Mouse (Mus musculus): ENCODE data around the gene Flvcr1. TPM values are rescaled to one million over a fixed set of nuclear protein-coding genes. Genes with fewer than 3 reads are reported as not detected.

Gene Flvcr1
- 10 to 100 TPM in 1 of 2 experiments, 1 to 10 TPM in 1; 9.2 to 11.7 TPM for total RNA-seq (2021)
- long read RNA-seq, experiment 1, full-length matches to known transcripts = 4 of 5 reads
- long read RNA-seq, experiment 1, partial matches to known transcripts = 0 of 5 reads
- long read RNA-seq, experiment 1, other reads (novel, unspliced or antisense) = 1 of 5 reads
- long read RNA-seq, experiment 2, full-length matches to known transcripts = 5 of 8 reads
- long read RNA-seq, experiment 2, partial matches to known transcripts = 0 of 8 reads
- long read RNA-seq, experiment 2, other reads (novel, unspliced or antisense) = 3 of 8 reads

DNA sequence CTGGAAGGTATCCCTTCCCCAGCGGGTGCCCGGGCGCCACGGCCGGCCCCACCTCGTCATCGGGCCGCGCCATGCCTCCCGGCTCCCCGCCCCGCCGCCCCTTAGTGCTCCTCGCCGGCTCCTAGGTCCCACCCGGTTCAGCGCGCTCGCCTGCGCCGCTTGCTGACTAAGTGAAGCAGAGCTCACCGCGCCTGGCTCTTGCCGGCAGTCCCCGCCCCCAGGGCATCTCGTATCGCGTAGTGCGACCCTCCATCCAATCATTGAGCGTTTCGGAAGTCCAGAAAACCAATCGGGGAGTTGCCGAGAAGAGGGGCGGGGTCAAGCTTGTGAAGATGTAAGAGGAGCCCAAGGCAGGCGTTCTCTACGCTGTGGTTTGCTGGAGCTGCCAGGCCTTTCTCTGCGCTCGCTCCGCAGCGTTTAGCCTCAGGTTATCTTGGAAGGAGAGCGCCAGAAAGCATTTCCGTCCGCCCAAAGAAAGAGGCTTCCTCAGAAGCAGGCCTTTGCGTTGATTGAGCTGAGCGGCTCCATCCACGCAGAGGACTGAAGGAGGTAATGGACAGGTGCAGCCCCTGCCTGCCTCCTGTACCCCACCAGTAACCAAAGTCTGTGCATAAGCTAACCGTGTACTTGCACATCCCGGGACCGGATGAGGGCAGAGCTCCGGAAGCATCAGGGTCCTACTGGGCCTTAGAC lies at the start of gene Flvcr1:
Gene Flvcr1 (minus strand): TSS at position 138 of the 693 bp plus-strand sequence.
- peak; percentile 95 to 99 for DNase-seq (ENCODE audit: low spot score in 2 of 2)

DNA sequence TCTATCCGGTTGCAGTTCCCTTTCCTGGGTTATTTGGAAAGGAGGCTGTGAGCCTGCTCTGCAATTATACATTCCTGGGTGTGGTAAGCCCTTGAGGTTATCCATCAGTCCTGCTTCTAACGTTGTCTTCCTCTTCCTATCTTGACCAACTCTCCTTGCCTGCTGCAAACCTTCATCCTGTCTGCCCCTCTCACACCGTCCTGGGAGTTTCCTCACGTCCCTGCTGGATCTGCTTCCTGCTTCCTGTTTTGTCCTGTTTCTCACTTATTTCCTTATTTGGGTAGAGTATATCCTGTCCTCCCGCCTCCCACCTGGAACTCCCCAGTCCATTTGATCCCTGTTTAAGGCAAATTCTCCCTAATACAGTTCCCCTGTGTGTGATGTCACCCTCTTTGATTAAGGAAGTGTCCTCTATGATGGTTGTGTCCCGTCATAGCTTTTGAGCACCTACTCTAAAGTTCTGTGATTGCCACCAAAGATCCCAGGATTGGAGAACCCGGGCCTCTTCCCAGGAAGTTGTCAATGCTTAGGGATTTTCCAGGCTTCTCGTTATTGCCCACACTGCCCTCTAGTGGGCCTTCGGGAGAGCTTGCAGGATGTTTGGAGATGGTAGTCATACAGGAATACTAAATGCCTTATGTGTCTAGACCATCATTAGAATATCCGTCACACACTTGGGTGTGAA lies 49.4 kb upstream of the Flvcr1 start:
- DNase-seq (ENCODE audit: low spot score in 2 of 2) = peak in 1 of 2 experiments; percentile 56

DNA sequence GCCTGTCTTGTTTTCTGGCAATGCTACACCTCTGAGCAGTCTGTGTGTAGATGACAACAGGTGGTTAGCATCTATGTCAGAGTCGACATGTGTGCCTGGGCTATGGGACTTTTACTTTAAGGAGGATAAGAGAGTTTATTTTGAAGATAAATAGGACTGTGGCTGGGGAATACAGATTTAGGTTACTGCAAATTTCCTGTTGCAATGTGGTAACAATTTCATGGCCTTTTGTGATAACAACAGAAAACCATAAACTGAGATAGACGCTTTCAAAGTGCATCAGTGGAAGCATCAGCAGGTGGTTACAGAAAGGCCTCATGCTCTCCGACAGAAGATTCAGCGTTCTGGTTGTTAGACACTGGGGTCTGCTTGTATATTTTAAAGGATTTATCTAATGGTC lies 47.5 kb upstream of the Flvcr1 start:
- no peak for DNase-seq (ENCODE audit: low spot score in 2 of 2)

DNA sequence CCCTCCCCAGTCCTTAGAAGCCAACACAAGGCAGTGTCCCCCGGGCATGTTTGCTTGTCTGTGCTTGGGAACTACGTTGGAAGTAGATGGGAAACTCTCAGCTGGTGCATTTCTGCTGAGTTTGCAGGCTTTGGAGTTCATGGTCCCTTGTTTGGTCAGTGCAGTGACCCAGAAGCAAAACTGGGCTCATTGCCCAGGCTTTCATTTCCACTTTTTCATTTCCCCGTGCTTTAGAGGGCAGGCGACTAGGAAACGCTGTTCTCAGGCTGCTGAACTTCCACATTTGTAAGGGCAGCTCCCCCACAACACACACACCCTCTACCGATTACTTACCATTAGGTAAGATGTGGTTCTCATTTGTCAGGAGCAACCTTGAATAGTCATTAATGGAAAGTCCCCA lies 47.0 kb upstream of the Flvcr1 start:
- no peak for DNase-seq (ENCODE audit: low spot score in 2 of 2)

DNA sequence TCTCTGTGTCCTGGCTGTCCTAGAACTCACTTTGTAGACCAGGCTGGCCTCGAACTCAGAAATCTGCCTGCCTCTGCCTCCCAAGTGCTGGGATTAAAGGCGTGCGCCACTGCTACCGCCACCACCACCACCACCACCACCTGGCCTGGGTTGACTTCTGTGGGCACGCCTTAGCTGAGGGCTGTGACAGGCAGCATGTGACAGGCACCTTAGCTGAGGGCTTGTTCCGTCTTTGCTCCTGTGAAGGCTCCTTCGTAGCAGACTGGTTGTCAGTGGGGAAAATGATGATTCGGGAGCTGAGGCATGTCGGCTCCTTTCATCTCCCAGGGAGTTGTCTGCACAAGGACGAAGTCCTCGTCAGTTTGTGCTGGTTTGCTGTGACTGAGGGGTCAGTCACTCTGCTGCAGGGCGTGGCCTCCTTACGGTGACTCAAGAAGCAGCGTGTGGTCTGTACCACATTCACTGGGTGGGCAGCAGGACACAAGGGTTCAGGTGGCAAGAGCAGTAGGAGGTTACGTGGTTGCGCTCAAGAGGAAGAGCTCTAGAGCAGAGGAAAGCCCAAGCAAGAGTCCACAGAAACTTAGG lies 46.5 kb upstream of the Flvcr1 start:
- no peak for DNase-seq (ENCODE audit: low spot score in 2 of 2)

DNA sequence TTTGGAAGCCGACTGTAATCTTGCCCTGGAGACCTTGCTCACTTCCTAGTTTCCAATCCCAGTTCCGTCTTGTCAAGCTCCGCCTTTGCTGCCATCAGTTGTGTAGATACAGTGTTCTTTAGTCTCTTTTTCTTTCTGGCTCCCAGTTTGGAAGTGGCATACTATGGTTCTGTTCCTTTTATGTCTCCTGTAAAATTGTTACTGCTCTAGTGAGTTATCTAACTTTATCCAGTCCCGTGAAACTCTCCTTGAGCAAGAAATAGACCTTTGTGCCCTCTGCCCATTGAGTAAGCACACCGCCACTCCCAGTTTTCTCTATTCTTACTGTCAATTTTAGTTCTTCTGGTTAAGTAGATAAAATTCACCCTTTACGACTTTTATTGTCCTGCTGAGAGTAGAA lies 45.7 kb upstream of the Flvcr1 start:
- DNase-seq (ENCODE audit: low spot score in 2 of 2) = no peak

DNA sequence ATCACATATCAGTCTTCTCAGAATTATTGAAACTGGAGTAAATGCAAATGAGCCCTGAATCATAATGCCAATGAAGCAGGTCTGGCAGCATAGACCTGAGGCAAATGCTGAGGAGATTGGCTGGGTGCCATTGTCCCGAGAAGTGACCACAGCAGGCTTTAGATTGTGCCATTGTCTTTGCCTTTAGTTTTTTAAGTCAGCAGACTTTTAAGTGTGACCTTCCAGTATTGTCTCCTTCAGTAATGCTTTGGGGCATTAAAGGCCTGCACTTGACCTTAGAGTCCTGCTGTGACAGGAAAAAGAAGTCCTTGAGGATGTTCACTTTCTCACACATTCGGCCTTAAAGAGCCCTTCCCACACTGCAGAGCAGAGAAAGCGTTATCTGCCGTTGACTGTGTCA lies 44.3 kb upstream of the Flvcr1 start:
- no peak for DNase-seq (ENCODE audit: low spot score in 2 of 2)

DNA sequence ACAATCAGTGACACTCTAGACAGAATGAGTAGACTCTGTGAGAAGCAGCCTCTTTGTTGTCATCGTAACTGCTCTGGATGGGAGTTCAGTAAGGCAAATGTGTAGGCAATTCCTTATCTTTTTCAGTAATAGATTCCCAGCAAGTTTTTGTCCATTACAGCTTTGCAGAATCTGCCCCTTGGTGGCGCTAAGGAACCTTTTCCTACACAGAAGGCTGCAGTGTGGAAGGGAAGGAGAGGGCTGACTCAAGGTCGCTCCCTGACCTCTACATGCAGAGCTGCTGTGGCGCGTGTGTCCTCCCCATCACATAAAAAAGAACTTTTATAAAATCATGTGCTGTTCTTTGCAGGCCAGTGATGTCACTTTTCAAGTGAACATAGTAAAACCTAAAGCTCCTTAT lies 42.4 kb upstream of the Flvcr1 start:
- no peak for DNase-seq (ENCODE audit: low spot score in 2 of 2)

DNA sequence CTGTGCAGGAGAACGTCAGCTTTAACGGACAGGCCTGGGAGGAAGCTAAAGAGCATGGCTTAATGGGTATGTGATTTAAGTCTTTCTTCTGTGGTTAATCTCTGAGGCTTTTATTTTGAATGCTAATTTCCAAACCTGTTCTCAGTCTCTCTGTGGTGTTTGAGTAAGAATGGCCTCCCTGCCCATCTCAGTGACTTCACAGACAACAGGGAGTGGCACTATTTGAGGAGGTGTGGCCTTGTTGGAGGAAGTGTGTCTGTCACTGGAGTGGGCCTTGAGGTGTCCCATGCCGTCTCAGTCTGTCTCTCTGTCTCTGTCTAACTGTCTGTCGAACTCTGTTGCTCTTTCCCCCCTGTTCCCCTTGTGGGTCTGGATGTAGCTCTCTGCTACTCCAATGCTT lies 39.2 kb upstream of the Flvcr1 start:
- DNase-seq (ENCODE audit: low spot score in 2 of 2) = no peak

DNA sequence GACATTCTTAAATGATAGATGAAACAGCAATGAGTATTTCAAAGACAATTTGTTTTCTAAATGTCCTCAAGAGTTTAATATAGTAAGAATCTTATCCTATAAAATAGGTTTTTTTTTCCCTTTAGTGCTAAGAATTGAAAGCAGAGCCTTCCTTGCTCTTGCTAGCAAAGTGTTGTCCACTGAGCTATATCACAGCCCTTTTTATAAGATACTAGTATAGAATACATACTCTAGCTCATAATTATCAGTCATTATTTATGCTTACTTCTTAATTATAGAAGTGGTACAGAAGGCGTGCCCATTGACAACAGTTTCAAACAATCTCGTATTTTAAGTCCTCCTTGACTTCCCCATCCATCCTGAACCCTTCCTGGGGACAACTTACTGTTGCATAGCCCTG lies 38.6 kb upstream of the Flvcr1 start:
- no peak for DNase-seq (ENCODE audit: low spot score in 2 of 2)

DNA sequence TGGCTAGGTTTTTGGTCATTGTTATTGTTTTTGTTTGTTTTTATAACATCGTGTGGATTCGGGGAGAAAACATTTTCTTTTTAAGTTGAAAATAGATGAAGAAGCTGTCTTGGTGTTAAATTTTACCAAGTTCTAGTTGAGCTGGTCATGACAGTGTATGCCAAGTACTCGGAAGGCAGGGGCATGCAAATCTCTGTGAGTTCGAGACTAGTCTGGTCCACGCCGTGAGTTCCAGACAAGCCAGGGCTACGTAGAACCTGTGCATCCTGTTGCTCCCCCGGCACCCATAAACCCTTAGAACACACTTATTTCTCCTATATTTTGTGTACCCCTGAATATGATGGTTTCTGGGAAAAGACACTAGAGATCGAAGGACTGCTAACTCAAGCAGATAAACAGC lies 37.7 kb upstream of the Flvcr1 start:
- DNase-seq (ENCODE audit: low spot score in 2 of 2) = no peak

DNA sequence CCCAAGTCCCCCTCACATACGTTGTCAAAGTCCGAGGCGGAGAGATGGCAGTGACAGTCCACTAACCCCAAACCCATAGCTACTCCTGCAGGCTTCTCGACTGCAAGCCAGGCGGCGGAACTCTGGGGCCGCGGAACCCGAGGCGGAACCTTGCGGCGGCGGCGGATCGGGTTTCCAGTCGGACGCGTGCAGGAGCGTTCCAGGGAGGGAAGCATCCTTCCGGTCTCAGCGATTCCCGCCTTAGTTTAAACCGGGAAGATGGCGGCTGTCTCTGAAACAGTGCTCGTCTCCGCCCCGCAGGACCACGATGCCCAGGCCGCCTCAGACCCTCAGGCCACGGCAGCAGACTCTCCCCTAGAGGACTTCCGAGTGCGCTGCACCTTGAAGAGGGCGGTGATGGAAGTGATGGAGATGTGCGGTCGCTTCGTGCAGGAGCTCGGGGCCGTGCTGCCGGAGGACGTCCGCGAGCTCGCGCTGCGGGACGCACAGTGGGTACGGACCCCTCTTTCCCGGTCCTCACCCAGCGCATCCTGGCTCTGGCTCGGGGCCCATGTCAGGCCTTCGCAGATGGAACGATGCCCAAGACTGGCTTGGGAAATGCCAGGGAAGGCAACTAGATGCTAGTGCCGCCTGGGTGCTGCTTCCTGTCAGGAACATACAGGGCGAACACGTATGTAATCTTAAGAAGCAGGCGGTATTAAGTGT lies 37.0 kb upstream of the Flvcr1 start, which contains the start of the genes Tatdn3 and Nsl1:
Gene Tatdn3 (minus strand): TSS at position 152 of the 705 bp plus-strand sequence.
Gene Nsl1 (plus strand): TSS at position 232 of the 705 bp plus-strand sequence.
- peak; percentile 89 to 90 for DNase-seq (ENCODE audit: low spot score in 2 of 2)

DNA sequence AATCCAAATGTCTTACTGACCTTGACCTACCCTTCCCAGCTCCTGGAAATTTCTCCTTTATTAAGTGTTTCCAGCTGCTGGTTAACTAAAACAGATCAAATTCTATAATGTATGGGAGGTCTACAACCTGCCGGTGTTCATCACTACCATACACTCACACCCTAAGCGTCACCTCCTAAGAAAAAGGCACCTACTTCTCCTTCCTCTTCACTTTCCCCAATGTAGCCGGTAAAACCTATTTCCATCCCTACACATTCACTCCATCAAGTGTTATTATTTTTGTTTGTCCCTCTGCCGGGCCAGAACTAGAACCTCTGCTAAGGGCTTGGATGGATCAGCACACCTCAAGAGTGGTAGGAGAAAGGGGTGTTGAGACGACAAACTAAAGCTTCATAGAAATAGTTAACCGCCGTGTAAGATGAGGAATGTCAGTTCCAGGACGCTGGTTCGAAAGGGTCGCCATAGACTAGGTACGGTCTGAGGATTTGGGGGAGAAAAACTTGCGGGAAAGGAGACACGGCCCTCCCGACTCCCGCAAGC lies 36.4 kb upstream of the Flvcr1 start:
- DNase-seq (ENCODE audit: low spot score in 2 of 2) = no peak

DNA sequence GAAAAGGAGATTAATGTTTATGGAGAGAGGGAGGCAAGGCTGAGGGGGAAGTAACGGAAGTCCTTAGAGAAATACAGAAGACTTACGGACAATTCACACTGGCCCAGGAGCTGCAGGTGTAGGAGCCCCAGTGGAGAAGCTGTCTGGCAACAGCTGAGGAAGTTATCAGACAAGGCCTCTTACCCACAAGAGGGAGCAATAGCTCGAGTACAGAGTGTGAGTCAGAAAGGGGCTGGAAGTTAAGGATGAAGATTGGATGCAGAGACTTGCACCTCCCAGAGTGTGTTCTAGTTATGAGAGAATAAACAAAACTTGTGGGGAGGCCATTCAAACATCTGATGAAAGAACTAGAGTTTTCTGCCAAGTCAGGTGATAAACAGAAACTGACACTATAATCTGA lies 31.5 kb upstream of the Flvcr1 start:
- no peak for DNase-seq (ENCODE audit: low spot score in 2 of 2)

DNA sequence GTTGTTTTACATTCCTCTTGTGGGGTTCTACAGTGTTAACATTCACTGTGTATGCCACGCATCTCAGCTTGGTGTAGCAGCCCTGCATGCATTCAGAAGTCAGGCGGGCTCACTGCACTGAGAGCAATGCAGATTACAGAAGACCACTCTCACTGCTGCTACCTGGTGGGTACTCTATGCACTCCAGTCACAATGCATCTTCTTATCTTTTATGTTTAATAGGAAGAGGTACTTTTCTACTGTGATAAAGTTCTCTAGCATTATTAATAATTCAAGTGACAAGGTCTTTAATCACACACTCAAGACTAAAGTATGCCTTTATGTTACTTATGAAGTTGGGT lies 29.5 kb upstream of the Flvcr1 start:
- no peak for DNase-seq (ENCODE audit: low spot score in 2 of 2)

DNA sequence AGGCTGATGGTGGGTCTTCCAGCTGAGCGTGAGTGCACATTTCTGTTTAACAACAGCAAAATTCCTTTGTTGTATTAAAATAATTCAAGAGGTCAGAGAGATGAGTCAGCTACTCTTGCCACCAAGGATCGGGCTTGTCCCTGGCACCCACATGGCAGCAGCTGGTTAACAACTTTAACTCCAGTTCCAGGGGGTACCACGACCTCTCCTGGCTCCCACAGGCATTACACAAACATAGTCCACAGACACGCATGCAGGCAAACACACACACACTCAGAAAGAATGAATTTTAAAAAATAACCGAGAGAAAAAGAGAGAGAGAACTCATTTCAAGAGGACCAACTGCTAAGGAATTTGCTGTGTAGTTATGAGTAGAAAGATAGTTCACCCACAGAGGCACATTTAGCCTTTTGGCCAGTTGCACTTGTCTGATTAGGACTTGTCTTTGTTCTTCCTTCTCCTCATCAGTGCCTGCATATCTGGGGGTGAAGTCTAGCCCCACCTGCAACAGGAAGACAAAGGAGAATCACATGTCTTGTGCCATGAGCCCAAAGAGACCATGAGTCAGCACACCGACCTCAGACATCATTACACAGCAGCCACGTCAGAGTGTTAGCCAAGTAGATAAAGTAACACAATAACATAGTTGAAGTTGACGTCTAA lies 29.0 kb upstream of the Flvcr1 start:
- DNase-seq (ENCODE audit: low spot score in 2 of 2) = no peak

DNA sequence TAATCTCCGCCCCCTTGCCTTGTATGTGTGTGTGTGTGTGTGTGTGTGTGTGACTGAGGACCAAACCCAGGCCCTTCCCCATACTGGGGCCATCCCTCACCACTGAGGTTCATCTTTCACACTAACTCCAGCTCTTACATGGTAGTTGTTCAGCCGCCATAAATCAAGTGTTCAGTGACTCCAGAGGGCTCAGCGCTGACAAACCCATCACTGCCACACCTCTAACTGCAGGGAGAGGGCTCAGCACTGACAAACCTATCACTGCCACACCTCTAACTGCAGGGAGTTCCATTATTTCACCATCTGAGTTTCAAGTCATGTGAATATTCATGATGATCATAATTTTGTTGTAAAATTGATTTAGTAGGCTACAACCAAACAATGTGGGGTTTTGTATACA lies 27.6 kb upstream of the Flvcr1 start:
- DNase-seq (ENCODE audit: low spot score in 2 of 2) = no peak

DNA sequence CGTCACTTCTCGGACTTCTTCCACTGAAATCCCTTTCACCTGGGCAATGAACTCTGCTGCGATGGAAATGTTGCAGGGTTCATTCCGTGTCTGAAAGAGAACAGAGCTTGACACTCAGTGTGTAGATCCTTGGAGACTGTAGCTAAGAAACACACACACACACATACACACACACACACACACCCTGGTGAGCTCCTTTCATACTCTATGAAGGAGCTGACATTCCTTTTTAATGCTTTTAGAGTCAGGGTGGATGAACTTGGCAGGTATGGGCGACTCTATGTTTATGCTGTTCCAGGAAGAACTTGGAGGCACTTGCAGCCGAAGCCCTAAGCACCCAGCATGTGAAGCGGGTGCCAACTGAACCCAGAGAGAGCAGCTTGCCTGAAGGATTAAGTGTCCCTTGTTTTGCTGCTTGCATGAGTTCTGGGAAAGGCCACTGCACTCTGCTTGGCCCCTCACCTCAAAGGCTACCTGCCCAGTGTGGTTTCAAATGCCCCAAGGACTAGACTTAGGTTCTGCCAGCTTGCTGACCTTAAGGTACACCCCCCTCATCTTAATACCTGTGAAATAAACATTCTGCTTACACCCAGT lies 20.4 kb upstream of the Flvcr1 start:
- DNase-seq (ENCODE audit: low spot score in 2 of 2) = no peak

DNA sequence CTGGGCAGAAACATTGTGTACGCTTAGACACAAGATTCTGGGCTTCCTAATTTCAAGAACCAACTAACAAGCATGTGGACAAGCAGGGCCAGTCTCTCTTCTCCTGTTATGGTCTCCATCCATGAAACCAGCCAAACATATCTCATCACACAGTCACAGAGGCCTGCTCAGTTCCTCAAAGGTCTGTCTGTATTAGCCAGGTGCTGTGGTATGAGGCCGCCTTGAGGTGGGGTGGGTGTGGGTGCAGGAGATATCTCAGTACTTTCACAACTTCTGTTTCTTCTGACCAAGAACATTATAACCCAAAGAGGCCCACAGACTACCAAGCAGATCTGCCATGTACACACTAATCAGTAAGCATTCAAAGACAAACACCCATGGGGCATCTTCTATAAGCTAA lies 19.3 kb upstream of the Flvcr1 start:
- DNase-seq (ENCODE audit: low spot score in 2 of 2) = no peak

DNA sequence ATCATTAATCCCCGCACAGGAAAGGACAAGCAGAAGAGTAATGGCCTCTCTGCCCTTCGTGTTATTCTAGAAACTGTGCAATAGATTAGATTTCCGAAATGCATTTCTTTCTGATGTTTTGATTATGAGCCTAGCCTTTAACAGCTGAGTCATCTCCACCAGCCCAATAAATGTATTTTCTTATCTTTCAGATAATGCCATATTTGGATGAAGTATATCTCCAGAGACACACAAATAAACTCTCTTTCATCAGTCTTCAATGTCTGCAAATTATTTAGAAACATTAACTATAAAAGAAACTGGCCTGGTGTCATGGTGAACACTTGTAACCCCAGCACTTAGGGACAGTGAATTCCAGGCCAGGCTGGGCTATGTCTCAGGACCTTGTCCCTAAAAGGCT lies 16.7 kb upstream of the Flvcr1 start:
- no peak for DNase-seq (ENCODE audit: low spot score in 2 of 2)

Measured in gastrocnemius, postnatal 4 days (tissue).